Mouse (Mus musculus) olfactory bulb, adult 2 months (tissue): Measurements from ENCODE around the gene Adcy9. TPM values are rescaled to one million over a fixed set of nuclear protein-coding genes. Genes with fewer than 3 reads are reported as not detected.
"Not testable (repeated sequence)": the region's sequence is repeated elsewhere in the genome, so short reads cannot be mapped to it uniquely, and the experiment has no call there.

ENCODE experiments used
- H3K27ac ChIP-seq: fragments of 200-500 bp; 2 replicates; pipeline ENCODE4 v1.5.1; 2012; ENCODE audit warnings: low read depth, low read length; ENCODE audit not compliant: insufficient read depth
- H3K4me1 ChIP-seq: fragments of 200-500 bp; 2 replicates; pipeline ENCODE4 v1.6.1; 2012; ENCODE audit warnings: low read length; ENCODE audit not compliant: control insufficient read depth, insufficient read depth
- H3K4me3 ChIP-seq: fragments of 200-500 bp; 2 replicates; pipeline ENCODE4 v1.5.1; 2012; ENCODE audit warnings: mild to moderate bottlenecking, low read depth, low read length, moderate library complexity; ENCODE audit not compliant: insufficient read depth
- CTCF ChIP-seq: fragments of 200-500 bp; IDR thresholded peaks from 2 replicates; pipeline ENCODE4 v1.5.1; 2012; ENCODE audit warnings: low read depth, mild to moderate bottlenecking, low read length, moderate library complexity; ENCODE audit not compliant: insufficient read depth
- POLR2A ChIP-seq: fragments of 200-500 bp; IDR thresholded peaks from 2 replicates; pipeline ENCODE4 v1.6.1; 2012; ENCODE audit warnings: mild to moderate bottlenecking, low read depth, low read length, moderate library complexity; ENCODE audit not compliant: insufficient read depth
- WGBS: fragments of 180-500 bp; shearing (Covaris S2); methylation state at CpG from one replicate; pipeline ENCODE4 v1.1.7; 2018; 5-methylcytosine and 5-hydroxymethylcytosine counted together
- polyA plus RNA-seq: library from polyadenylated mRNA; stranded (reverse); fragments of >200 nt; gene quantifications from 2 replicates; pipeline ENCODE4 v1.2.4, GENCODE M21; 2012; ENCODE audit warnings: low replicate concordance; ENCODE audit not compliant: missing spikeins, insufficient read depth, insufficient read length

Adcy9 gene
- polyA plus RNA-seq, 1 experiment: not detected

DNA sequence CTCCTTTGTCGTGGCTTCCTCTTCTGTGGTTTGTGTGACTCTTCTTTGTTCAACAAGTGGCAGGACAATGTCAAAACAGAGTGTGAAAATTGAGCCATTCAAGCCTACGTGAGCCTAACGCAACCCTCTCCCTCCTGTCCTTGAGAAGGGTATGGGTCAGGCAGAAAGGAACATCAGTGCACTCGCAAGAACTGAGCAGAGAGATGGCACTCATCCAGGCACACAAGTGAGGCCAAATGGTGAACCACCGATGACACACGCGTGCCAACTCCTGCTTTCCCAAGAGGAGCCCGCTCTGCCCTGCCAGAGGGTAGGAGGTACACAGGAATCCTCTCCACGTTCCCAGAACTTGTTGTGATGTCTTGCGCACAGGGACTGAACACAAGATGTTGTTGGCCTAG lies 50.2 kb downstream of the Adcy9 start:
- Histone ChIP-seq H3K27ac (no peak overlapping the region), H3K4me1 (peaks cover 4% of the 10 kb centered on the region; the same call in 1 of the 2 replicates), H3K4me3 (no peak overlapping the region)
- TF ChIP-seq POLR2A: no peak
- 54% methylated on average over 10 of the region's 10 CpGs for WGBS

- 80% methylated on average over 3 of the region's 3 CpGs for WGBS
- no peak for TF ChIP-seq POLR2A
- no peak for TF ChIP-seq CTCF
- Histone ChIP-seq H3K27ac (no peak overlapping the region), H3K4me1 (peaks cover 4% of the 10 kb centered on the region; the same call in 1 of the 2 replicates), H3K4me3 (no peak overlapping the region)
Observed at GRCm38 (mm10) chr16:4367930-4368329, 52.4 kb downstream of the Adcy9 start.

DNA sequence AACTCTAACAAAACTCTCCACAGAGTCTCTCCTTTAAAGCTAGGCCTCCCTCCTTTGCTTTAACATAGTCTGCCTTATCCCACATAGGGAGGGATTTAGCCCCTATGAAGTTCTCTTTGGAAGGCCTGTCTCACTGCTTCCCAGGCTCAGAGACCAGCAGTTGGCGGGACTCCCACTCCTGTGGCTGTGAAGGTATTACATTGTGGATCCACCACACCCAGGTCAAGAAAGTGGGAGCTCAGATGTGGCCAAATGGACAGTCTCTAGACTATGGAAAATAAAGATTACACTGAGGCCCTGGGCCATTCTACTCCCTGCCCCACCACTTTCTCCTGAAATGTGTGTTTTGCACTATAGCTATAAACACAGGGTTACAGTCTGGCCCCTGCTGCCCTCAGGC lies 53.0 kb downstream of the Adcy9 start:
- 97% methylated on average over 1 of the region's 1 CpGs for WGBS
- no peak overlapping the region for H3K4me3 ChIP-seq
- peaks cover 4% of the 10 kb centered on the region; the same call in 1 of the 2 replicates for H3K4me1 ChIP-seq
- TF ChIP-seq CTCF (no peak), POLR2A (no peak)
- no peak overlapping the region for H3K27ac ChIP-seq

- TF ChIP-seq CTCF (no peak), POLR2A (no peak)
- peaks cover 4% of the 10 kb centered on the region; the same call in 1 of the 2 replicates for H3K4me1 ChIP-seq
- WGBS: 93% methylated on average over 3 of the region's 3 CpGs
Observed at GRCm38 (mm10) chr16:4366671-4367070, 53.6 kb downstream of the Adcy9 start.

GRCm38 (mm10) chr16:4363341-4364116 lies 56.8 kb downstream of the Adcy9 start:
- H3K4me3 ChIP-seq: no peak overlapping the region
- WGBS: 99% methylated on average over 4 of the region's 4 CpGs
- no peak overlapping the region for H3K27ac ChIP-seq
- no peak for TF ChIP-seq CTCF
- TF ChIP-seq POLR2A: no peak
- H3K4me1 ChIP-seq: no peaks in the 10 kb centered on the region

More at GRCm38 (mm10) chr16:4366671-4367070, 53.6 kb downstream of the Adcy9 start:
- no peak overlapping the region for H3K27ac ChIP-seq
- no peak overlapping the region for H3K4me3 ChIP-seq

- TF ChIP-seq CTCF: no peak
- TF ChIP-seq POLR2A: no peak
- Histone ChIP-seq H3K4me3 (no peak overlapping the region), H3K4me1 (no peaks in the 10 kb centered on the region), H3K27ac (no peak overlapping the region)
- 61% methylated on average over 4 of the region's 4 CpGs for WGBS
Observed at GRCm38 (mm10) chr16:4355260-4356043, 64.8 kb downstream of the Adcy9 start.

- no peak overlapping the region for H3K4me3 ChIP-seq
- TF ChIP-seq POLR2A: no peak
- no peak for TF ChIP-seq CTCF
- WGBS: 70% methylated on average over 7 of the region's 7 CpGs
- H3K4me1 ChIP-seq: peaks cover 8% of the 10 kb centered on the region; the same call in 1 of the 2 replicates
- H3K27ac ChIP-seq: no peak overlapping the region
Observed at GRCm38 (mm10) chr16:4342579-4342978, 77.7 kb downstream of the Adcy9 start.

- Histone ChIP-seq H3K27ac (no peak overlapping the region), H3K4me3 (no peak overlapping the region), H3K4me1 (peaks cover 8% of the 10 kb centered on the region; the same call in 1 of the 2 replicates)
- WGBS: 72% methylated on average over 14 of the region's 14 CpGs
- TF ChIP-seq CTCF (no peak), POLR2A (no peak)
Observed at GRCm38 (mm10) chr16:4341316-4342062, 78.8 kb downstream of the Adcy9 start.

DNA sequence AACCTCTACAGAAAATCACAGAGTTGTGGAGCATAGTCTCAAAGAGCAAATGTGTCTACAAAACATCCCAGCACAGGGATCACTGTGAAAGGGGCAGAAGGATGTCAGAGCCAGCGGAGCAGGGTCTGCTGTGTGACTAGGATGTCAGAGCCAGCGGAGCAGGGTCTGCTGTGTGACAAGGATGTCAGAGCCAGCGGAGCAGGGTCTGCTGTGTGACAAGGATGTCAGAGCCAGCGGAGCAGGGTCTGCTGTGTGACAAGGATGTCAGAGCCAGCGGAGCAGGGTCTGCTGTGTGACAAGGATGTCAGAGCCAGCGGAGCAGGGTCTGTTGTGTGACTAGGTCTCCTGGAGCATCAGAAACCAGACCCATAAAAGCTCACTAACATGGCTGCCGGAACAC lies 81.1 kb downstream of the Adcy9 start:
- H3K4me1 ChIP-seq, H3K4me3 ChIP-seq, H3K27ac ChIP-seq: not testable (repeated sequence)
- WGBS: 89% methylated on average over 7 of the region's 7 CpGs
